Mouse (Mus musculus) bone marrow macrophage, adult 2 months (primary cell): ENCODE results near the gene Inpp5b.

Experiments used
- CTCF ChIP-seq: IDR thresholded peaks from 2 replicates; pipeline ENCODE4 v1.5.1; 2012; ENCODE audit warnings: low read depth, mild to moderate bottlenecking, low read length, moderate library complexity
- POLR2A ChIP-seq: IDR thresholded peaks from 2 replicates; pipeline ENCODE4 v1.6.1; 2012; ENCODE audit warnings: mild to moderate bottlenecking, low read depth, low read length, borderline replicate concordance

DNA sequence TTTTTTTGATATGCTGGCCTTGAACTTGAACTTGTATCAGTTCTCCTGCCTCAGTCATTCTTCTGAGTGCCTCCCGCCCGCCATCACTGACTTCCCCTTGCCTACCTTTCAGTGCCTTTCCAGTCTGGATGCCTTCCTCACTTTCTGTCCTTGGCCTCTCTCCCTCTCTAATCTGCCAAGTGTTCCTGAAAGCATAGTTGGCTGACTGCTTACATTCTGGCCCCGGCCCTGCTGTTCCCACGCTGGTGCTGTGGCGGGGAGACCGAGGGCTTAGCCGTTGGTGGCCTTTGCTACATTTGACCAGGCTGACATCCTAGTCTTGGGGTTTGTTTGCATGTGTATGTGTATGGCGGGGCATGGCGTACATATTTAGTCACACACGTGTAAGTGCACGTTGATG is 74.3 kb downstream of the Inpp5b start:
- TF ChIP-seq POLR2A (no peak), CTCF (no peak)
